Mouse (Mus musculus) neutrophil, adult 5-6 weeks (primary cell): ENCODE results near the gene A730049H05Rik. TPM values are rescaled to one million over a fixed set of nuclear protein-coding genes. Genes with fewer than 3 reads are reported as not detected.

Experiments
- ATAC-seq: fragments of 151-379, 151-347 bp; 2 replicates; pipeline ENCODE4 v1.8.0; 2017; ENCODE audit warnings: mild to moderate bottlenecking, moderate TSS enrichment; ENCODE audit not compliant: insufficient number of reproducible peaks, poor library complexity, low FRiP score, severe bottlenecking; ENCODE audit errors: extremely low read depth
- total RNA-seq: library from RNA; stranded (forward); fragments of 200-1000 nt; gene quantifications from 2 replicates; pipeline ENCODE4 v1.2.3, GENCODE M21; 2017

The A730049H05Rik gene
- total RNA-seq, 1 experiment from 2014 or later: not detected

DNA sequence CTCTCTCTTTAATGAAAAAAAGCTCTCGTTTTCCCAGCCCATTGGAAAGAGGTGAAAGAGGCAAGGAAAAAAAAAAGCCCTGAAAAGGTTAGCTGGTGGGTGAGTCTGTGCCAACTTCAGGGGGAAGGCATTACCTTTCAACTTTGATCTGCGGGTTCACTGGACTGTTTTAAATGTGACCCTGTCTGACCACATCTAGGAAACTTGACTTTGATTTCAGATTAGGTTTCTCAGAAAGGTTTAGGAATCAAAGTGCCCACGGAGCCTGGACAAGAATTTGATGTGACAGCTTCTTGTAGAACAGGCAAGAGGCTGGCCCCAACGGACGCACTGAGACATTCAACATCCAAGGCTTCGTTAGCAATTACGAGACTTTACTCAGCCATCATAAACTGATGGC is 7.7 kb downstream of the A730049H05Rik start:
- ATAC-seq: no peak

DNA sequence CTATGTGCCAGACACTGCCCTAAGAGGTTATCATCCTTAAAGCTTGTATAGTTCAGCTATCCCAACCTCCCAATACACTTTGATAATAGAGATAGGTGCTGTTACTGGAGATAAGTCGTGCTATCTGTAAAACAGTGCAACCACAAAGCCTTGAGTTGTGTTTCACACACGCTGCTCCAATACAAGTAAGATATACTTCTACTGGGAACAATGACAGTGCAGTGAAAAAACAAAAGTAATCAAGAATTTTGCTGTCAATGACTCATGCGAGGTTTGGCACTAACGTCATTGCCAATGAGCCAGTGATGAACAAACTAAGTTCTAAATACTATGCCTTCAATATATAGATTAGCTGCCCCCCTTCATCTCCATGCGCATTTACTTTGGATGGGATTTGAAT is 10.3 kb downstream of the A730049H05Rik start:
- ATAC-seq: no peak

DNA sequence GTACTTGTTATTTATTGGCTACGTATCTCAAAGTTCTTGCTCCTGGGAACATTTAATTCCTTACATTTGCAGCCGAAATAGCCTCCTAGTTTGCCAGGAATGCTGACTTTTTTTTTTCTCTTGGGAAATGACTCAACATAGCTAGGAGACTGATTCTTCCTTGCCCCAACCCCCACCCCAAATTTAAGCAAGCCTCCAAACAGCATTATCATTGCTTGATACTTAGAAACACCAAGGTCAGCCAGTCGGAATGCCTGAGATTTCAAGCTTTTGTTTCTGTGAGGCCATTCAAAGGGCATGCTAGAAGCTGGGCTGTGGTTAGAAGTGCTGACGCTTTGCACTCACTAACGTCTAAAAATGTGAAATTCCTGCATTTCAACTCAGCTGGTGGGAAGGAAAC is 11.1 kb downstream of the A730049H05Rik start:
- no peak for ATAC-seq

DNA sequence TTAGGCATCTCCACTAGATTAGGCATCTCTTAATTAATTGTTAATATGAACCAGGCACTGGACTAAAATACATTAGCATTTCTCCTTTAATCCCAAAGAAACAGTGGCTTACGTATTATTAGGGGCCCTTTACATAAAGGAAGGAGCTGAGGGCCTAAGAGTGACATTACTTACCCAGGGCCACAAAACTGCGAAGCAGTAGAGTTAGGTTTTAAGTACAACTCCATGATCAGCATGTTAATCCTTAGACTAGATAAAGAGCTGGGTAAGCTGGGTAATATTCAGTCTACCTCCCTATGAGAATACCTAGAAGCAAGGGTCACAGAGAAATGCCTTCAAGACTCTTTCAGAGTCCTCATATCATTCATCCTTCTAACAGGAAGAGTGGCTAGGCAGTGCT is 12.9 kb downstream of the A730049H05Rik start:
- ATAC-seq: no peak

- ATAC-seq: no peak
These were observed 14.8 kb downstream of the A730049H05Rik start for GRCm38 (mm10) chr6:92831106-92831505.

- no peak for ATAC-seq
These were observed 25.7 kb downstream of the A730049H05Rik start for GRCm38 (mm10) chr6:92842000-92842399.

DNA sequence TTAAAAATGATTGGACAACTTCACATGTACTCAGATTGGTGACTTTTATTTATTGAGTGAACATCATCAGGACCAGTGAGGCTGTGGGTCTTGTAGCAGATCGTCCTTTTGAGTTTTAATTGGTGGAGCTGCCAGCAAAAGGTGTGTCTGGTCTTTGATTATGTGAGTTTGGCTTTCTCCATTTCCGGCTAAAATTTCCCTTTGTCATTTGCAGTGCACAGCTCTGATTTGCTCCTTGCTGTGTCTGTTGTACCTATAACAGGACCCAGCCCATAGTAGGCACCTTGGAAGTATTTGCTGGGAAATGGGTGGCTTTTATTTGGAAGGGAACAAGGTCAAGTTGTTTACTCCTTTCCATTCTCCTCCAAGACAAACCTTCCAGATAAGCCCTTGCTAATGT is 27.2 kb downstream of the A730049H05Rik start:
- ATAC-seq: no peak

DNA sequence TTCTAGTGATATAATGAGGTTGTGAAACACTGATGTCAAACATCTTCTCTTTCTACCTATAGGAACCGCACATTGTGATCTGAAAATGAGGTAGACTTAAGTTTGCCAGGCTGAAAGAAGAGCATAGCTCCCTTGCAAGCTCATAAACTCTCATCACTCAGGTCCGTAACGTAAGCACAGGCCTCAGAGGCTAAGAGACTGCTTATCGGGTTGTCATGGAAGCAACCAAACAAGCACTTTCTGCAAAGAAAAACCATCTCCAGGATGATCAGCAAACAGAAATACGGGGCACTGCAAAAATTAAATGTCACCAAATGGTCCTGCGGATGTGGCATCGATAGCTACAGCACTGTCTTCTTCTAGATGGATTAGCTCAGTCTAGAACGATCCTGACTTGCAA is 29.6 kb downstream of the A730049H05Rik start:
- no peak for ATAC-seq

GRCm38 (mm10) chr6:92846614-92847013 is 30.3 kb downstream of the A730049H05Rik start:
- no peak for ATAC-seq

DNA sequence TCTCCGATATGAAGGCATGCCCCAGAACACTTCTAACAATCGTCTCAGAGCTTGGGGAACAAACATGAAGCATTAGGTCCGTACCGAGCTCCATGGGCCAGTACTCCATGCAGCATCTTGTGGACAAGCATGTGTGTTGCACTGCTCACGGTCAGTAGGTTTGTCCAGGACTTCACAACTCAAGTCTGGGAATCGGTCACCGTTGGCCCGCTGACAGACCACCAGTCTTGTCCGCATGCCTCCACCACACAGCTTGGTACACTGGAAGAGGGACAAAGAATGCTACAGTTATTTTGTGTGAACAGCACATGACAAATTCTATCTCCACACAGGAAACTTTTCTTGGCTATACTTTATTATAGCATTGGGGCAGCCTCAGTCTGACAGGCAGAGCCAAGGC is 32.9 kb downstream of the A730049H05Rik start:
- no peak for ATAC-seq

DNA sequence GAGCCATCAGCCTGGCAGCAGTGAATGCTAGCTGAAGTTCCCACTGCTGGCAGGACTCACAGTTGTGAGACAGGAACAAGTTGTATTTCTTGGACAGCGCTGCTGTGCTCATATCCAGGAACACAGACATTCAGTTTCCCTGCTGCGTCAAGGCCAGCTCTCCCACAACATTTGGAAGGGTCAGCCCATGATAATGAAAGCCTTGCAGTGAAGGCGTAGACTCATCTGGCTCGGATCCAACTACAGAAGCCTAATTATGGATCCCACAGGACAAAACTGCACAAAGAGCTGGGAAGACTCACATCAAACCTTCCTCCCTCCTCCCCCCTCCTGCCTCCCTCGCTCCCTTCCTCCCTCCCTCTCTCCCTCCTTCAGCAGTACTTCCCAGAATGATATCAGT is 34.0 kb downstream of the A730049H05Rik start:
- ATAC-seq: no peak

DNA sequence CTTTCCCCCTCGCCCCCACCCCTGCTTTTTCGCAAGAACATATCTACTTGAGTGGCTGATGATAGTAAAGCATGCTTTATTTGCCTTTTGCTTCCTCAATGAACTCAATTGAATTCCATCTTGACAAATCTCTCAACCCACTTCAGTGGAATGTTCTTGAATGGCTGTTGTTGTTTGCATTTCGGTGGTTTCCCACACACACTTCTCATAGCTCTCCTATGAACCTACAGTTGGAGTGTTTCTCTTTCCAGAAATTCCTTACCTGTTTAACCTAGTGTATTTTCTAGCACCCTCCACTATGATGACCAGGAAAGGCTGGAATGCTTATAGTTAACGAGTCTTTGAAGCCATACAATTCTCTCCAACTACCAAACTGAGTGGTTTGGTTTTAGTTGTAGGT is 38.6 kb downstream of the A730049H05Rik start:
- ATAC-seq: no peak

DNA sequence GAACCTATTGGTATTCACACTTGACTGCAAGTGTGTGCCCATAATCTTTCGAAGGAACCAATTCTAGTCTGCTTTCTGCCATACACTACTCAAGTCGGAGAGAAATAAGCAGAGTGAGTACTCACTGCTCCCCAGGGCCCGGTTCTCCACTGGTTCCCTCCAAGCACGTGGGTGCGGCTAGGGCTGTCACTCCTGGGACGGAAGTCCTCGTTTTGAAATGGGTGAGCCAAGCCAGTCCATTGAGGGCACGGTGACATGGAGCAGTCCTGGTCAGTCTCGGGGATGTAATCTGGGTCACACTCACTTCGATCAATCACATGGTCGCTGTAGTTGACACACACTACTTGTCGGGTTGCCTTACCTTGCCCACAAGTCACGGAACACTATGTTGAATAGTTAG is 41.5 kb downstream of the A730049H05Rik start:
- no peak for ATAC-seq

- no peak for ATAC-seq
These were observed 42.6 kb downstream of the A730049H05Rik start for GRCm38 (mm10) chr6:92858721-92859510.

DNA sequence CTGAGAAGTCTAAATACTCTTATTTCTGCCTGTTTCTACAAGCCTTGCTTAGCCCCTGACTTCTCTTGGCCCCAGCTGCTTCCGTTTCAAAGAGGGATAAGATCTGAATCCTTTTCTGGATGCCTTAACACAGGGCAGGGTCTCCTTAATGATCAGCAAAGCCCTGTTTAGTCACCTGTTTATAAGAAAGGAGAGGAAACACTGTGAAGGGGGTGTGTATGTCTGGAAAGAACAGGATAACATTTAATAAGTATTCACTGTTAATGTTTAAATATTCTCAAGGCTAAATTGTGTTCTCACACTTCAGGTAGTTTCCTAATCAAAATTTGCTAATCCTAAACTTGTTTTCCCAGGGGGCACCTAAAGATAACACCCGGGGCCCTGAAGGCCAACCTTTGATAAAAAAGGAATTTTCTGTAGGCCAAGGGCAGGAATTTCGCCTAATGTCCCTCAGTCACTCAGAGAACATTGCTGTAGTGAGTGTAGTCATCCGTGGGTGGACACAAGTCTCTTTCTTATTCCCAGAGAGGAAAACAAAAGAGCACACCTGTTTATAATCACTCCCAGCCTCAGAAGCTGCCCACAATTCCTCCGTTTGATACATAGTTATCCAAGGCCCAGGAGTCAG is 44.1 kb downstream of the A730049H05Rik start:
- no peak for ATAC-seq

GRCm38 (mm10) chr6:92862599-92862998 is 46.3 kb downstream of the A730049H05Rik start:
- no peak for ATAC-seq

- no peak for ATAC-seq
These were observed 52.9 kb downstream of the A730049H05Rik start, which contains the start of gene Gm15737 for GRCm38 (mm10) chr6:92869089-92869581. TSS of gene Gm15737 (plus strand) at chr6:92869357.

GRCm38 (mm10) chr6:92869582-92870219 is 53.4 kb downstream of the A730049H05Rik start:
- no peak for ATAC-seq

DNA sequence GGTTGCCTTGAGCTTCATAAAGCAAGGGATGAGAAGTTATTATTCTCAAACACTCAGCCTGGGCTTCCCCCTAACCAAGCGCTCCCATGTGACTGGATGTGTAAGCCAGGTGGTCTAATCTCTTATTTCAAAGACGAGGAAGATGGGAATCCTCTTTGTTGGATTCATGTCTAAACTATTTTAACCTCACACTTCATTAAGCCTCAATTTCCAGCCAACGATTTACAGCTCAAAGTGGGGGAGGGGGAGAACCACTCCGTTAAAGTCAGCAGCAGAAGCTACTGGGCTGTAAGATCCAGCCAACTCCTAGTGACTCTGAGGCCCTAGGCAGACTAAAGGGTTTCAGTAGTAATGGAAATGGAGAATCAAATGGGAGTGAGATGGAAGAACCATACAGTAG is 55.5 kb downstream of the A730049H05Rik start:
- no peak for ATAC-seq

GRCm38 (mm10) chr6:92872766-92873165 is 56.5 kb downstream of the A730049H05Rik start:
- no peak for ATAC-seq
